In genomic region chr14:27096133-27096532, GRCm38 (mm10) we compare ENCODE assay signal across 12 mouse cellular contexts. TPM values are rescaled to one million over a fixed set of nuclear protein-coding genes. Genes with fewer than 3 reads are reported as not detected.
DNase-seq lines count a peak whose midpoint lies in the region; ATAC-seq and TF ChIP-seq lines count a peak whose summit lies in the region.
"Had no signal": no experiment of that assay in that cellular context is flagged by ENCODE, and none has a peak within 500 bp of the region (broad histone marks: within the 10 kb centered on the region; RNA-seq: fewer than 3 reads in every experiment).

No protein-coding gene starts in this region.

- no peaks in the 10 kb centered on the region for H3K79me2 ChIP-seq in MEL (ENCODE audit: control insufficient read depth, insufficient read depth, low read length, poor library complexity)

- no peak overlapping the region for H3K4me2 ChIP-seq in midbrain, embryonic 12.5 days (replicated peaks)
- H3K4me2 ChIP-seq in midbrain, embryonic 15.5 days, result no peak overlapping the region
- H3K4me2 ChIP-seq in limb, embryonic 15.5 days, result no peak overlapping the region
- H3K4me2 ChIP-seq: hindbrain, embryonic 14.5 days; kidney, embryonic 15.5 days; liver, embryonic 15.5 days had no signal

- ATAC-seq in midbrain, embryonic 12.5 days (ENCODE audit: low FRiP score, low read depth), result no peak
- no peak for ATAC-seq in midbrain, embryonic 15.5 days (replicated peaks)
- 0 out of 2 replicates have a peak, but pooled peaks have one; percentile 33 for ATAC-seq in limb, embryonic 15.5 days (ENCODE audit: insufficient number of reproducible peaks, low FRiP score, low TSS enrichment, low read depth)
- ATAC-seq in erythroblast, adult 5-6 weeks (replicated peaks; ENCODE audit: low FRiP score, poor library complexity, severe bottlenecking), result no peak

- WGBS in midbrain, embryonic 12.5 days, result 69% methylated on average over 9 of the region's 9 CpGs
- WGBS in midbrain, embryonic 15.5 days, result 64% methylated on average over 9 of the region's 9 CpGs
- 73% methylated on average over 9 of the region's 9 CpGs for WGBS in limb, embryonic 15.5 days

- H3K27ac ChIP-seq in gastrocnemius, adult 2 months, result peak overlapping the region; percentile 68
- H3K27ac ChIP-seq in midbrain, embryonic 12.5 days (replicated peaks), result no peak overlapping the region
- H3K27ac ChIP-seq in midbrain, embryonic 15.5 days, result no peak overlapping the region
- no peak overlapping the region for H3K27ac ChIP-seq in MEL (ENCODE audit: control insufficient read depth, low read depth, low read length)
- no peak overlapping the region for H3K27ac ChIP-seq in limb, embryonic 15.5 days
- no peak overlapping the region for H3K27ac ChIP-seq in layer of hippocampus, adult 2 months
- H3K27ac ChIP-seq: hindbrain, embryonic 14.5 days; kidney, embryonic 15.5 days; liver, embryonic 15.5 days had no signal

- H3K4me3 ChIP-seq in gastrocnemius, adult 2 months, result no peak overlapping the region
- H3K4me3 ChIP-seq in midbrain, embryonic 12.5 days, result no peak overlapping the region
- H3K4me3 ChIP-seq in midbrain, embryonic 15.5 days, result no peak overlapping the region
- no peak overlapping the region for H3K4me3 ChIP-seq in MEL (ENCODE audit: control insufficient read depth in 1 of 2, insufficient read depth in 1 of 2, low read depth in 2 of 2, low read length in 2 of 2)
- no peak overlapping the region for H3K4me3 ChIP-seq in limb, embryonic 15.5 days
- H3K4me3 ChIP-seq in layer of hippocampus, adult 2 months, result no peak overlapping the region
- H3K4me3 ChIP-seq: kidney, embryonic 15.5 days; liver, embryonic 15.5 days had no signal

- no peak for TF ChIP-seq EP300 in MEL (IDR thresholded peaks at IDR 0.05; ENCODE audit: low read depth in 1 of 2, low read length in 2 of 2)

- H3K9me3 ChIP-seq in midbrain, embryonic 12.5 days, result no peaks in the 10 kb centered on the region
- H3K9me3 ChIP-seq in midbrain, embryonic 15.5 days, result no peaks in the 10 kb centered on the region
- no peaks in the 10 kb centered on the region for H3K9me3 ChIP-seq in MEL (replicated peaks; ENCODE audit: insufficient read depth, low read length)
- no peaks in the 10 kb centered on the region for H3K9me3 ChIP-seq in limb, embryonic 15.5 days
- H3K9me3 ChIP-seq: kidney, embryonic 15.5 days; liver, embryonic 15.5 days had no signal

- no peak for TF ChIP-seq CTCF in gastrocnemius, adult 2 months (IDR thresholded peaks at IDR 0.05)
- TF ChIP-seq CTCF in MEL (IDR thresholded peaks at IDR 0.05 in 2 of 3, conservative IDR thresholded peaks at IDR 0.05 in 1 of 3; ENCODE audit: control insufficient read depth in 1 of 3, insufficient read depth in 1 of 3, low read depth in 2 of 3, low read length in 3 of 3, poor library complexity in 1 of 3, severe bottlenecking in 1 of 3), result no peak
- no peak for TF ChIP-seq CTCF in layer of hippocampus, adult 2 months (conservative IDR thresholded peaks at IDR 0.05)

- TF ChIP-seq RAD21 in MEL (IDR thresholded peaks at IDR 0.05; ENCODE audit: low read depth, low read length), result no peak

- TF ChIP-seq POLR2A in MEL (IDR thresholded peaks at IDR 0.05; ENCODE audit: control insufficient read depth in 1 of 2, insufficient read depth in 1 of 2, low read depth in 1 of 2, low read length in 2 of 2, poor library complexity in 1 of 2), result no peak

- H3K27me3 ChIP-seq in midbrain, embryonic 12.5 days, result no peaks in the 10 kb centered on the region
- no peaks in the 10 kb centered on the region for H3K27me3 ChIP-seq in midbrain, embryonic 15.5 days (replicated peaks)
- no peaks in the 10 kb centered on the region; a peak in 1 of 4 replicates for H3K27me3 ChIP-seq in MEL (ENCODE audit: control insufficient read depth in 1 of 2, insufficient read depth in 2 of 2, low read length in 2 of 2)
- H3K27me3 ChIP-seq in limb, embryonic 15.5 days, result no peaks in the 10 kb centered on the region
- H3K27me3 ChIP-seq: kidney, embryonic 15.5 days; liver, embryonic 15.5 days had no signal

- H3K4me1 ChIP-seq in midbrain, embryonic 12.5 days, result peaks cover 14% of the 10 kb centered on the region
- H3K4me1 ChIP-seq in midbrain, embryonic 15.5 days, result no peaks in the 10 kb centered on the region
- H3K4me1 ChIP-seq in MEL (ENCODE audit: control insufficient read depth in 1 of 2, insufficient read depth in 2 of 2, low read length in 2 of 2), result no peaks in the 10 kb centered on the region
- no peaks in the 10 kb centered on the region; the same call in 1 of the 2 replicates for H3K4me1 ChIP-seq in limb, embryonic 15.5 days
- H3K4me1 ChIP-seq: kidney, embryonic 15.5 days; liver, embryonic 15.5 days had no signal

- intact Hi-C loops in gastrocnemius, adult 2 months (cut with DNase I), result loop anchor here (1.0 to 5.0 kb wide), 2 partner anchors 65 to 109 kb away; no protein-coding TSS in a partner anchor

- H3K36me3 ChIP-seq in midbrain, embryonic 12.5 days, result peaks cover 5% of the 10 kb centered on the region; the same call in 1 of the 2 replicates
- H3K36me3 ChIP-seq in midbrain, embryonic 15.5 days (replicated peaks), result no peaks in the 10 kb centered on the region
- no peaks in the 10 kb centered on the region for H3K36me3 ChIP-seq in MEL (ENCODE audit: control insufficient read depth in 1 of 2, insufficient read depth in 2 of 2, low read length in 2 of 2)
- peaks cover 47% of the 10 kb centered on the region for H3K36me3 ChIP-seq in limb, embryonic 15.5 days
- H3K36me3 ChIP-seq: liver, embryonic 15.5 days had no signal

- no peak for DNase-seq in gastrocnemius, adult 2 months
- no peak for DNase-seq in gastrocnemius, adult 8-10 months (ENCODE audit: low spot score in 2 of 2)
- no peak for DNase-seq in MEL (ENCODE audit: low read depth, low spot score)
- DNase-seq in layer of hippocampus, adult 2 months (ENCODE audit: low spot score in 2 of 2), result no peak
- DNase-seq: thymus, adult 2 months had no signal

- H3K9ac ChIP-seq in midbrain, embryonic 12.5 days (replicated peaks), result 0 out of 2 replicates have a peak overlapping the region, but pooled peaks have one; percentile 28
- no peak overlapping the region for H3K9ac ChIP-seq in midbrain, embryonic 15.5 days
- H3K9ac ChIP-seq in MEL (ENCODE audit: control insufficient read depth, low read depth, low read length, poor library complexity, severe bottlenecking), result no peak overlapping the region
- H3K9ac ChIP-seq in limb, embryonic 15.5 days, result no peak overlapping the region
- H3K9ac ChIP-seq: hindbrain, embryonic 14.5 days; kidney, embryonic 15.5 days; liver, embryonic 15.5 days had no signal

TF ChIP-seq in MEL, 35 proteins besides CTCF, POLR2A, EP300 and RAD21:
- peak; percentile 31; the same call in 1 of the 2 replicates for TF ChIP-seq USF1 (IDR thresholded peaks at IDR 0.05; ENCODE audit: low read depth, low read length)
- TF ChIP-seq TCF12 (IDR thresholded peaks at IDR 0.05; ENCODE audit: low read depth, low read length), result no peak
- TF ChIP-seq NELFE (IDR thresholded peaks at IDR 0.05; ENCODE audit: low read depth, low read length), result no peak
- TF ChIP-seq MXI1 (IDR thresholded peaks at IDR 0.05; ENCODE audit: low read depth, low read length), result no peak
- no peak for TF ChIP-seq MYB (IDR thresholded peaks at IDR 0.05; ENCODE audit: low read depth, low read length)

RNA-seq across cellular contexts. Expression of gene Arhgef3, which starts 18.6 kb away (rescaled TPM):
- 10 to 100 TPM in 1 of 2 experiments, 1 to 10 TPM in 1; 8.5 to 20.0 TPM for total RNA-seq in gastrocnemius, adult 2 months (2021)
- 10 to 100 TPM in 3 of 4 experiments, 1 to 10 TPM in 1; 9.4 to 30.0 (median 18.7) TPM for total RNA-seq in gastrocnemius, adult 8-10 months (2022)
- 2.1 and 2.2 TPM in 2 replicates for polyA plus RNA-seq in midbrain, embryonic 12.5 days (2016; fragmentation: Nextera tagmentation; extraction: Ambion mirVana)
- polyA plus RNA-seq in midbrain, embryonic 15.5 days (2015; fragmentation: Nextera tagmentation; extraction: Ambion mirVana), result 6.3 and 6.8 TPM in 2 replicates
- total RNA-seq in MEL (2012; rRNA removed), result 1.3 and 2.1 TPM in 2 replicates
- polyA plus RNA-seq in MEL (2012; ENCODE audit: insufficient read depth in 1 of 2, insufficient read length in 2 of 2, low read depth in 1 of 2, low replicate concordance in 2 of 2, missing spikeins in 1 of 2), result 1 to 10 TPM in 1 of 2 experiments, not detected in 1; 2.7 TPM
- polyA plus RNA-seq in limb, embryonic 15.5 days (2015; fragmentation: Nextera tagmentation; extraction: Ambion mirVana), result 19.7 and 19.9 TPM in 2 replicates
- 10 to 100 TPM; 77.1 to 79.5 TPM for total RNA-seq in layer of hippocampus, adult 2 months (2021)
- total RNA-seq in erythroblast, adult 5-6 weeks (2015; ENCODE audit: low replicate concordance), result 4.8 and 7.7 TPM in 2 replicates
- total RNA-seq in erythroblast, adult 5-6 weeks (2017; ENCODE audit: low replicate concordance), result 6.3 and 8.3 TPM in 2 replicates

RNA-seq across cellular contexts. Expression of gene Il17rd, which starts 57.4 kb away (rescaled TPM):
- 1 to 10 TPM; 2.1 to 3.0 TPM for total RNA-seq in gastrocnemius, adult 2 months (2021)
- 1 to 10 TPM; 1.5 to 2.4 (median 1.6) TPM for total RNA-seq in gastrocnemius, adult 8-10 months (2022)
- polyA plus RNA-seq in midbrain, embryonic 12.5 days (2016; fragmentation: Nextera tagmentation; extraction: Ambion mirVana), result 4.6 and 4.8 TPM in 2 replicates
- polyA plus RNA-seq in midbrain, embryonic 15.5 days (2015; fragmentation: Nextera tagmentation; extraction: Ambion mirVana), result 2.2 and 2.3 TPM in 2 replicates
- total RNA-seq in MEL (2012; rRNA removed), result 0.04 TPM in 1 of 2 replicates, not detected in the other
- polyA plus RNA-seq in MEL (2012; ENCODE audit: insufficient read depth in 1 of 2, insufficient read length in 2 of 2, low read depth in 1 of 2, low replicate concordance in 2 of 2, missing spikeins in 1 of 2), result not detected
- 4.7 and 5.7 TPM in 2 replicates for polyA plus RNA-seq in limb, embryonic 15.5 days (2015; fragmentation: Nextera tagmentation; extraction: Ambion mirVana)
- 1 to 10 TPM; 2.8 to 3.2 TPM for total RNA-seq in layer of hippocampus, adult 2 months (2021)
- not detected in 2 replicates for total RNA-seq in erythroblast, adult 5-6 weeks (2015; ENCODE audit: low replicate concordance)
- total RNA-seq in erythroblast, adult 5-6 weeks (2017; ENCODE audit: low replicate concordance), result not detected in 2 replicates
